Mouse (Mus musculus): ENCODE results near the gene Gga3. TPM values are rescaled to one million over a fixed set of nuclear protein-coding genes. Genes with fewer than 3 reads are reported as not detected.

Gga3 gene
- polyA plus RNA-seq, 1 experiment from 2014 or later: 24.7 TPM

- H3K4me2 ChIP-seq (replicated peaks; ENCODE audit: low read depth, low read length): no peak overlapping the region
- H3K36me3 ChIP-seq (ENCODE audit: control insufficient read depth, insufficient read depth, low read length): no peaks in the 10 kb centered on the region
- no peak overlapping the region for H3K27ac ChIP-seq (ENCODE audit: low read depth, low read length)
- WGBS: 89% methylated on average over 7 of the region's 7 CpGs
- DNase-seq (ENCODE audit: low spot score): no peak
- no peak overlapping the region for H3K4me3 ChIP-seq (ENCODE audit: low read depth, low read length)
- ATAC-seq (ENCODE audit: low FRiP score): no peak
- H3K4me1 ChIP-seq (replicated peaks; ENCODE audit: control insufficient read depth, insufficient read depth, low read length): no peaks in the 10 kb centered on the region; the same call in 1 of the 2 replicates
- no peak overlapping the region for H3K9ac ChIP-seq (ENCODE audit: low read depth, low read length)
- H3K27me3 ChIP-seq (ENCODE audit: control insufficient read depth, insufficient read depth, low read length): no peaks in the 10 kb centered on the region
- no peaks in the 10 kb centered on the region for H3K9me3 ChIP-seq (ENCODE audit: control insufficient read depth, low read length)
Measured at GRCm38 (mm10) chr11:115616371-115616770, 12.5 kb upstream of the Gga3 start.

- Histone ChIP-seq H3K9ac (ENCODE audit: low read depth, low read length) (no peak overlapping the region), H3K36me3 (ENCODE audit: control insufficient read depth, insufficient read depth, low read length) (no peaks in the 10 kb centered on the region), H3K27me3 (ENCODE audit: control insufficient read depth, insufficient read depth, low read length) (no peaks in the 10 kb centered on the region), H3K27ac (ENCODE audit: low read depth, low read length) (no peak overlapping the region), H3K4me1 (replicated peaks; ENCODE audit: control insufficient read depth, insufficient read depth, low read length) (no peaks in the 10 kb centered on the region; the same call in 1 of the 2 replicates), H3K4me3 (ENCODE audit: low read depth, low read length) (no peak overlapping the region), H3K9me3 (ENCODE audit: control insufficient read depth, low read length) (no peaks in the 10 kb centered on the region), H3K4me2 (replicated peaks; ENCODE audit: low read depth, low read length) (no peak overlapping the region)
- no peak for DNase-seq (ENCODE audit: low spot score)
- ATAC-seq (ENCODE audit: low FRiP score): no peak
- WGBS: 91% methylated on average over 6 of the region's 6 CpGs
Measured at GRCm38 (mm10) chr11:115615875-115616274, 12.0 kb upstream of the Gga3 start.

- DNase-seq (ENCODE audit: low spot score): no peak
- no peak overlapping the region for H3K4me3 ChIP-seq (ENCODE audit: low read depth, low read length)
- H3K9ac ChIP-seq (ENCODE audit: low read depth, low read length): no peak overlapping the region
- no peak for ATAC-seq (ENCODE audit: low FRiP score)
- H3K36me3 ChIP-seq (ENCODE audit: control insufficient read depth, insufficient read depth, low read length): no peaks in the 10 kb centered on the region
- H3K4me1 ChIP-seq (replicated peaks; ENCODE audit: control insufficient read depth, insufficient read depth, low read length): no peaks in the 10 kb centered on the region; the same call in 1 of the 2 replicates
- no peak overlapping the region for H3K4me2 ChIP-seq (replicated peaks; ENCODE audit: low read depth, low read length)
- no peaks in the 10 kb centered on the region for H3K27me3 ChIP-seq (ENCODE audit: control insufficient read depth, insufficient read depth, low read length)
- H3K27ac ChIP-seq (ENCODE audit: low read depth, low read length): no peak overlapping the region
- no peaks in the 10 kb centered on the region for H3K9me3 ChIP-seq (ENCODE audit: control insufficient read depth, low read length)
- WGBS: 86% methylated on average over 15 of the region's 15 CpGs
Measured at GRCm38 (mm10) chr11:115615108-115615825, 11.4 kb upstream of the Gga3 start.

- WGBS: 88% methylated on average over 10 of the region's 10 CpGs
- no peak for ATAC-seq (ENCODE audit: low FRiP score)
- no peak overlapping the region for H3K27ac ChIP-seq (ENCODE audit: low read depth, low read length)
- H3K4me3 ChIP-seq (ENCODE audit: low read depth, low read length): no peak overlapping the region
- DNase-seq (ENCODE audit: low spot score): no peak
- H3K9ac ChIP-seq (ENCODE audit: low read depth, low read length): no peak overlapping the region
- no peaks in the 10 kb centered on the region; the same call in 1 of the 2 replicates for H3K4me1 ChIP-seq (replicated peaks; ENCODE audit: control insufficient read depth, insufficient read depth, low read length)
- H3K9me3 ChIP-seq (ENCODE audit: control insufficient read depth, low read length): no peaks in the 10 kb centered on the region
- H3K4me2 ChIP-seq (replicated peaks; ENCODE audit: low read depth, low read length): no peak overlapping the region
- H3K27me3 ChIP-seq (ENCODE audit: control insufficient read depth, insufficient read depth, low read length): no peaks in the 10 kb centered on the region
- H3K36me3 ChIP-seq (ENCODE audit: control insufficient read depth, insufficient read depth, low read length): no peaks in the 10 kb centered on the region
Measured at GRCm38 (mm10) chr11:115614346-115615107, 10.7 kb upstream of the Gga3 start.

- no peak overlapping the region; the same call in 1 of the 2 replicates for H3K27ac ChIP-seq (ENCODE audit: low read depth, low read length)
- H3K9ac ChIP-seq (ENCODE audit: low read depth, low read length): peak overlapping the region; percentile 56; the same call in 1 of the 2 replicates
- H3K9me3 ChIP-seq (ENCODE audit: control insufficient read depth, low read length): no peaks in the 10 kb centered on the region
- H3K4me1 ChIP-seq (replicated peaks; ENCODE audit: control insufficient read depth, insufficient read depth, low read length): no peaks in the 10 kb centered on the region; the same call in 1 of the 2 replicates
- H3K4me3 ChIP-seq (ENCODE audit: low read depth, low read length): peak overlapping the region; percentile 51
- ATAC-seq (ENCODE audit: low FRiP score) (no peak), DNase-seq (ENCODE audit: low spot score) (no peak)
- peak overlapping the region; percentile 91 for H3K4me2 ChIP-seq (replicated peaks; ENCODE audit: low read depth, low read length)
- WGBS: under 1% methylated on average over 16 of the region's 16 CpGs
- peaks cover 5% of the 10 kb centered on the region; the same call in 1 of the 2 replicates for H3K36me3 ChIP-seq (ENCODE audit: control insufficient read depth, insufficient read depth, low read length)
- H3K27me3 ChIP-seq (ENCODE audit: control insufficient read depth, insufficient read depth, low read length): no peaks in the 10 kb centered on the region
Measured at GRCm38 (mm10) chr11:115613138-115613945, 9.5 kb upstream of the Gga3 start.

- Histone ChIP-seq H3K4me3 (ENCODE audit: low read depth, low read length) (peak within 1 kb of the TSS; percentile 51), H3K4me1 (replicated peaks; ENCODE audit: control insufficient read depth, insufficient read depth, low read length) (no peaks in the 10 kb centered on the region; the same call in 1 of the 2 replicates), H3K27ac (ENCODE audit: low read depth, low read length) (peak within 1 kb of the TSS; percentile 51; the same call in 1 of the 2 replicates), H3K4me2 (replicated peaks; ENCODE audit: low read depth, low read length) (peak within 1 kb of the TSS; percentile 91), H3K9ac (ENCODE audit: low read depth, low read length) (peak within 1 kb of the TSS; percentile 56), H3K36me3 (ENCODE audit: control insufficient read depth, insufficient read depth, low read length) (peaks cover 10% of the 10 kb centered on the region), H3K9me3 (ENCODE audit: control insufficient read depth, low read length) (no peaks in the 10 kb centered on the region), H3K27me3 (ENCODE audit: control insufficient read depth, insufficient read depth, low read length) (no peaks in the 10 kb centered on the region)
- ATAC-seq (ENCODE audit: low FRiP score) (peak; percentile 84), DNase-seq (ENCODE audit: low spot score) (peak; percentile 90)
- under 1% methylated on average over 50 of the region's 80 CpGs for WGBS
Measured at GRCm38 (mm10) chr11:115612410-115613137, 8.7 kb upstream of the Gga3 start, which contains the start of gene Mif4gd. Gene Mif4gd (minus strand): TSS chr11:115612969.

- no peak overlapping the region for H3K27ac ChIP-seq (ENCODE audit: low read depth, low read length)
Measured at GRCm38 (mm10) chr11:115612059-115612409, 8.2 kb upstream of the Gga3 start.

GRCm38 (mm10) chr11:115611173-115611572 is 7.3 kb upstream of the Gga3 start:
- Histone ChIP-seq H3K27ac (ENCODE audit: low read depth, low read length) (no peak overlapping the region), H3K4me3 (ENCODE audit: low read depth, low read length) (no peak overlapping the region), H3K9me3 (ENCODE audit: control insufficient read depth, low read length) (no peaks in the 10 kb centered on the region), H3K36me3 (ENCODE audit: control insufficient read depth, insufficient read depth, low read length) (peaks cover 13% of the 10 kb centered on the region), H3K4me2 (replicated peaks; ENCODE audit: low read depth, low read length) (no peak overlapping the region), H3K4me1 (replicated peaks; ENCODE audit: control insufficient read depth, insufficient read depth, low read length) (no peaks in the 10 kb centered on the region; the same call in 1 of the 2 replicates), H3K27me3 (ENCODE audit: control insufficient read depth, insufficient read depth, low read length) (no peaks in the 10 kb centered on the region), H3K9ac (ENCODE audit: low read depth, low read length) (no peak overlapping the region)
- ATAC-seq (ENCODE audit: low FRiP score) (no peak), DNase-seq (ENCODE audit: low spot score) (no peak)
- 80% methylated on average over 6 of the region's 6 CpGs for WGBS

More at GRCm38 (mm10) chr11:115612059-115612409, 8.2 kb upstream of the Gga3 start:
- DNase-seq (ENCODE audit: low spot score): no peak
- H3K4me3 ChIP-seq (ENCODE audit: low read depth, low read length): peak overlapping the region; percentile 51
- H3K9me3 ChIP-seq (ENCODE audit: control insufficient read depth, low read length): no peaks in the 10 kb centered on the region
- no peaks in the 10 kb centered on the region; the same call in 1 of the 2 replicates for H3K4me1 ChIP-seq (replicated peaks; ENCODE audit: control insufficient read depth, insufficient read depth, low read length)
- WGBS: 2% methylated on average over 13 of the region's 13 CpGs
- H3K27me3 ChIP-seq (ENCODE audit: control insufficient read depth, insufficient read depth, low read length): no peaks in the 10 kb centered on the region
- ATAC-seq (ENCODE audit: low FRiP score): no peak; the same call in 1 of the 2 replicates
- peak overlapping the region; percentile 56 for H3K9ac ChIP-seq (ENCODE audit: low read depth, low read length)
- peaks cover 11% of the 10 kb centered on the region for H3K36me3 ChIP-seq (ENCODE audit: control insufficient read depth, insufficient read depth, low read length)
- H3K4me2 ChIP-seq (replicated peaks; ENCODE audit: low read depth, low read length): peak overlapping the region; percentile 91
